Mouse (Mus musculus): ENCODE measurements around the gene Acvr1b.

Gene Acvr1b

DNA sequence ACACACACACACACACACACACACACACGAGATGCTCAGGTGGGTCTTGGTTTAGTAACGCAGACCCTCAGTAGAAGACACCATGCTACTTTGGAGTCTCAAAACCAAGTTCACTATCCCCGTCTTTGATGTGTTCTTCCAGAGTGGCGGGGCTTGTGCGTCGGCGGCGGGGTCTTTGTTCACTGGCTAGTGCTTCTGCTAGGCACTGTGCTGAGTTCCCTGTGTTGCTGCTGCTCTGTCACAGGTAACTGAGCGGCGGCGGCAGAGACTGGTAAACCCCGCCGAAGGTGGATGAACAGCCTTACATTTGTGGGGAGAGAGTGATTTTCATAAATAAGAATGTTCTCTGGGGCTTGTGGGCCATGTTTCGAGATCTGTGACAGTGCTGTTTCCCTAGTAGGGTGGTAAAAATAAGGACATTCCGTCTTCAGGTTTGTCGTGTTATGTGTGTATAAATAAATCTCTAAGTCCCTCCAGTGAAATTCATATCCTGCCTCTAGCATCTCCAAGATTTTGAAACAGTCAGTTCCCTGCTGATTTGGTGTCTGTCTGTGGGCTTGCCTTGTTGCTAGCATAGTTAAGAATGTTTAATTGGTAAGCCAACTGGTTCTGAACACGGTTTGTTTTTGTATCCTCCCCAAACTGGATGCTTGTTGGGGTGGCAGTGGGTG, 1.9 kb downstream of the Acvr1b start:
- no peak for DNase-seq (ENCODE audit: low spot score)

DNA sequence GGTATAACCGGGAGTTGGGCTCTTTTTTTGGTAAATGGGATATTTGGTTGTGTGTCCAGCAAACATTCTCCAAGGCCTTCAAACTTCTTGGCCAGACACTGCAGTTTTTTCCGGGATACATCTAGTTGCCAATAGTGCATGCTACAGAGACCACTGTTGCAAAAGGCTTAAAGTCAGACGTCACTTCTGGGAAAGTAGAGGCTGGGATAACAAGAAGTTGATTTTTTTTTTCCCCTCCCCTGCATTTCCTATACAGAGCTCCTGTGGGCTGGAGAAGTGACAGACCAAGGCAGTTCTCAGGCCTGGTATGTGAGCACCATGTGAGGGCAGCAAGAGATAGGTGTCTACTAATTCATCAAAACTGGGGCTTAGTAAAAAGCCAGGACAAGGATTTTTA, 2.4 kb downstream of the Acvr1b start:
- DNase-seq (ENCODE audit: low spot score), result no peak

DNA sequence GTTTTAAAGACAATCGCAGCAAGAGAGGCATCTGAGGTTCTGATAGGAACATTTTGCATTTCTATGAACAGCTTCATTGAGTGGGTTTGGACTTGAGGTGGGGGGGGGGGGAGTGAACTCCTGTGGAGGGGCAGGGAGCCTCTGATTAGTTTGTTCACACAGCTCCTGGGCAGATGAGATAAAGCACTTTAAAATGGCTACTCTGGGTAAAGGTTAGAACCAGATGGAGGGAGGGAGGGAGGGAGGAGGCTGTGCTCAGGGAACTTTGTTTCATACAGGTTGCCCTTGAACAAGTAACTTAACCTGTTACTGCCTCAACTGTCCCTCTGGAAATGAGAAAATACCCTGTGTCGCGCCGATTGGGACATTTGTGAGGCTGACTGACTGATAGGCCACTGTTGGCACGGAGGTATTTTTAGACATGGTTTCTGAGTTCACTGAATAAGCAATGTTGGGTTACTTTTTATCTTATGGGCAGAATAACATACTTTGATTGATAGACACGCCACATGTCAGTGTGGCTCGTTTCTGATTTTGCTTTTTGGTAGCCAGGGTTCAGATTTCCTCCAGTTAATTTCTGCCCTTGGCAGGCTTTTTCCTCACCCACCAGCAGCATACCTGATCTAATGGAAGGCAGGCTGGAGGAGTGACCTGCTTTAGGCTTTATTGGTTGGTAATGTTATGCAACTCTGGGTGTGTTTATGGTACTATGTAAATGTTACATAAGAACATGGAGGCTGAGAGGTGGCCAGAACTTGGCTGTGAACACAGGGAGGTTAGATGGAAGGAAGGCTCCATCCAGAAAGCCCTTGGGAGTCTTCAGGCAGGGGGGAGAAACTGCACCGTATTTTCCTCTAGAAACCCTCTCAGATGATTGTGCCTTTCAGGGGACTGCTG, 3.2 kb downstream of the Acvr1b start:
- no peak for DNase-seq (ENCODE audit: low spot score)

DNA sequence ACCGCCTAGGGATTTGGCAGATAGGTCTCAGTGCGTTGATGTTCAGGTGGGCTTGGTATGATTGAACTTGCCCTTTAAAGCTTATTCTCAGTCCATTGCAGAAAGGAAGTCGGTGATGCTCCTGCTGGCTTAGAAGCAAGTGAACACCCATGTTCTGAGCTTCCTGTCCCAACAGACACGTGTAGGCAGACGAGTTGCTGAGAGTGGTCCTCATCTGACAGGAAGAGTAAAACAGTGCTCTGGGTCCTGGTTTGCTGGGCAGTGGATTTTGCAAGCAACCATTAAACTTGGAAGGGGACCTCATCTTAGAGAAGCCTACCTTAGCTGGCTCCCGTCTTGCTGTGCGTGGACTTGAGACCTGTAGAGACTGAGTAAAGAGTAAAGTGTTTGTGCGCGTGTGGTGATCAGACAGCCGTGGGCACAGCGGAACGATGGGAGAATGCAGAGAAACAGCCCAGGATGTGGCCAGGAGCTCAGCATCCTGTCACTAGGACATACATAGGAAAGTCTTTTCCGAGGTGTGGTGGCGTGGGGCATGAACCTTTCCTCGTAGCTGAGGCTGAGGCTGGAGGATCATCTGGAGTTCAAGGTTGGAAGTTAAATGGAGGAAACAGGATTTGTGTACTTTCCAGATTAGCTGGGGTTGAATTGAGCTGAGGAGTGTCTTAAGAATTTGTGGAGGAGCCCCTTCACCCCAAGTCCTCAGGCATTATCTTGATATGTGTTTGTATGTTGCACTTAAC, 6.7 kb downstream of the Acvr1b start:
- no peak for DNase-seq (ENCODE audit: low spot score)

DNA sequence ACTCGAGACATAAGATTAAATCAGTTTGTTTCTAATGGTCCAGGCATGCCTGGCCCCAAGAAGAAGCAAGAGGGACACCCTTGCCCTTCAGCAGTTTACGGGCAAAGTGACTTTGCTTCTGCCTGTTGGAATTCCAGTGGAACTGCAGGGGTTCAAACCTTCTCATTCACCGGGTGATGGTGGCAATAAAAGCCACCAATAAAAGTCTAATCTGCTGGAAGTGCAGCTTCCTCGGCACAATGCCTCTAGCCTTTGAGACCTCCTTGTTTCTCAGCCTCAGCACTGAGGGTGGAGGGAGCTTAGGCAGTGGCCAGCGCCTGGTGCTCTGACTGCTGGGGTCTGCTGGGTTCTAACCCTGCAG, 7.2 kb downstream of the Acvr1b start:
- no peak for DNase-seq (ENCODE audit: low spot score)

DNA sequence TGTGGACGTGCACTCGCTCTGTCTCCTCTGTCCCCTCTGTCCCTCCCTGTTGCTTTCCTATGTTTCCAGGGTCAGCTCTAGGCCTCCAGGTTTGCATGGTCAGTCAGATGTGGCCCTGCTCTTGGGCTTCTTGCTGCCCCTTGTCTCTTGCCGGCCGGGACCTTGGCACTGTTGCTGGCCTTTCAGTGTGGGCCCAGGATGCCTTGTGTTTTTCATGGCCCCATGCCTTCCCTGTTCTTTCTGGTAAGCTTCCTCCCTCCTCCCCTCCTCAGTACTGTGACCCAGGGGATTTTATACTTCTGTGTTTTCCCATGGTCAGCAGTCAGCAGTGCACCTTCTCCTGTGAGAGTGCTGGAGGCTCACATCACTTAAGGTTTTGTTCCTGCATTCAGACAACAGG, 7.6 kb downstream of the Acvr1b start:
- no peak for DNase-seq (ENCODE audit: low spot score)

DNA sequence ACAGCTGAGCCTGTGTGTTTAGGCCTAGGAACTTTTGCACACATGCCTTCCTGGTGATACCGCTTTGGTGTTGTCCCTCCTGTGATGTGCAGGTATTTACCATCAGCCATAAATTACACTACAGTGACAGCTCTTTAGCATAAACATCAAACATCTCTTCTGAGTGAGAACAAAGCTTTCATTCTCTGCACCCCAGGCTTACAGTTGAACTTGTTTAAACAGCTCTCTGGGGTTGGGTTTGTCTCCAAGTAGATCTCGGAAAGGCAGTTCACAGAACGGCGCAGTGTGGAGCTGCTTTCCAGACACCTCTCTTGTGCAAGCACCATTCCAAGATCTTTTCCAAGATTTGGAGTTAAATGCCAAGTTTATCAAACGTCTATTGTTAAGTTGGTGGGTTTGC, 8.8 kb downstream of the Acvr1b start:
- DNase-seq (ENCODE audit: low spot score), result no peak

DNA sequence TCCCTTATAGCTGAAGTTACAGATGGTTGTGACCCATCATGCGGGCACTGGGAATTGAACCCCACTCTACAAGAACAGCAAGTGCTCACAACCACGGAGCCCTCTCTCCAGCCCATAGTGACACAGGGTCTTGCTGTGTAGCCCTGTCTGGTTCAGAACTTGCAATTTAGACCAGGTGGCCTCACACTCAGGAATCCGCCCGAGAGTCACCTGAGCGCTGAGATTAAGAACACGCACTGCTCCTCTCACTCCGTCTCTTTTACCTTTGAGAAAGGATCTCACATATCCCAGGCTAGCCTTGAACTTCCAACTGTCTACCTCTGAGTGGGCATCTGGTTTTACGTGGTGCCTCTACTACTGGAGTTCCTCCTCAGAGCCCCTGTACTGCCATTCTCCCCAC, 10.4 kb downstream of the Acvr1b start:
- no peak for DNase-seq (ENCODE audit: low spot score)

DNA sequence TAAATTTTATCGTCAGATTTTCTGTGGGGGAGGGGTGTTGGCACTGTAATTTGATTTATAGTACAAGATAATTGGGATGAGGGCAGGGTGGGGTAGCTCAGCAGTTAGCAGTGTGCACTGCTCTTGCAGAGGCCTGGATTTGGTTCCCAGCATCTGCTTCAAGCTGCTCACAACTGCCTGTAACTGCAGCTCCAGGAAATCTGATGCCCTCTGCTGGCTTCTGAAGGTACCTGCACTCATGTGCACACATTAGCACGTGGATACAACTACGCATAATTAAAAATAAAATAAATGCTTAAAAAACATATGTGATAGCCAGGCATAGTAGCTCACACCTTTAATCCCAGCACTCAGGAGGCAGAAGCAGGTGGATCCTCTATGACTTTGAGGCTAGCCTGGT, 11.7 kb downstream of the Acvr1b start:
- DNase-seq (ENCODE audit: low spot score), result no peak

DNA sequence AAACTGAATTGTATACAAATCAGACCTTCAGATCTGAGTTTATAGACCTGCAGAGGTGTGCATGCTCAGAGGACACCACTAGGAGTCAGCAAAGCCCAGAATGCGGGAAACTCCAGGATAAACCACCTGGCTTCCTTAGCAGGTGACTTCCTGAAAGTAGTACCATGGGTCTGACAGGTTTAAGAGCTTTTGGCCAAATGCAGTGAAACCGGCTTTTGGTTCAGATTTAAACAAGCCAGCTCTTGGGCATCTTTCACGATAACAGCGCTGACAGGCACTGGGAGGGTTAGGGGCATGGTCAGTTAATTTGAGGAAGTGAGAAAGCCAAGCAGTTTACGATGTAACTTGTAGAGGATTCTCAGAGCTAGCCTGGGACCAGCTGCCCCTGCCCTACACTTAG, 14.0 kb downstream of the Acvr1b start:
- DNase-seq (ENCODE audit: low spot score), result no peak

DNA sequence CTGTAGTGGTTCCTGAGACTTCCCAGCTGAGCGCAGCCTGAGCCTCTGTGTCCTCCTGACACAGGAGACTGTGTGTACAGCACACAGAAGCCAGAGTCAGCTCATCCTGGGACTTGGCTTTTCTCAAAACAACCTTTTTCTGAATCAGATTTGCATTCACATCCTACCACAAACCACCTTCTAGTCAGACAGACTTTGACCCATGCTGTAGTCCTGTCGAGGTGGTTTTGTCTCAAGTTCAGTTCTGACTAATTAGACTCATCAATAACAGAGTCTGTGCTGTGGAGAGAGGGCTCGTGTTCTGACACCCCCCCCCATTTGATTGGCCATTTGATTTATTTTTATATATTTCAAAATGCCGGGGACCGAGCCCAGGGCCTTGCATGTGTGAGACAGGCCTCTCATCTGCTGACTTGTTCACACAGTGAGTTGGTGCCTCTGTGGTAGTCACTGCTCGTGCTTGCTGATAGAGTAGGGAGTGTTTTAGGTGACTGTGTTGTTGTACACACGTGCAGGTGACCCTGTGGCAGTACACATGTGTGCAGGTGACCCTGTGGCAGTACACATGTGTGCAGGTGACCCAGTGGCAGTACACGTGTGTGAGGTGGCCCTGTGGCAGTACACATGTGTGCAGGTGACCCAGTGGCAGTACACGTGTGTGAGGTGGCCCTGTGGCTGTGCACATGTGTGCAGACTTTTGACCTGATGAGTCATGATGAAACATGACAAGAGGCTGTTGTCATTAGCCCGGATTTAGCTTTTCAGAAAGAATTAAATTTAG, 16.3 kb downstream of the Acvr1b start:
- DNase-seq (ENCODE audit: low spot score), result no peak

DNA sequence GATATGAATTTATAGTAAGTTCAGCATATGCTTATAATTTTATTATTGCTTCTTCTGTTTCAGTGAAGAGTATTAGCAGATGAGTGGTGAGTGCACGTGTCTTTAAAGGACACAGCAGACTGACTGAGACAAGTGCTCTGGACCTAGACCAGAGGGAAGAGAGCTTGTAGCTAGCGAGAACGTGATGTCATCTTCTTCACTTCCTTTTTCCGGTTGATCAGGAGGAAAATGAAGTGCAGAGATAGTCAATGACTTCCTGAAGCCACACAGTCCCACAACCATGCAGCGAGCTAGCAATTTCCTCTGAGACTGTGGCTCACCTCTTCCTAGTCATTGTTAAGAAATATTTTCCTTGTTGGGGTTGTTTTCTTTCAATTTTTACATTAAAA, 16.9 kb downstream of the Acvr1b start:
- DNase-seq (ENCODE audit: low spot score), result no peak

DNA sequence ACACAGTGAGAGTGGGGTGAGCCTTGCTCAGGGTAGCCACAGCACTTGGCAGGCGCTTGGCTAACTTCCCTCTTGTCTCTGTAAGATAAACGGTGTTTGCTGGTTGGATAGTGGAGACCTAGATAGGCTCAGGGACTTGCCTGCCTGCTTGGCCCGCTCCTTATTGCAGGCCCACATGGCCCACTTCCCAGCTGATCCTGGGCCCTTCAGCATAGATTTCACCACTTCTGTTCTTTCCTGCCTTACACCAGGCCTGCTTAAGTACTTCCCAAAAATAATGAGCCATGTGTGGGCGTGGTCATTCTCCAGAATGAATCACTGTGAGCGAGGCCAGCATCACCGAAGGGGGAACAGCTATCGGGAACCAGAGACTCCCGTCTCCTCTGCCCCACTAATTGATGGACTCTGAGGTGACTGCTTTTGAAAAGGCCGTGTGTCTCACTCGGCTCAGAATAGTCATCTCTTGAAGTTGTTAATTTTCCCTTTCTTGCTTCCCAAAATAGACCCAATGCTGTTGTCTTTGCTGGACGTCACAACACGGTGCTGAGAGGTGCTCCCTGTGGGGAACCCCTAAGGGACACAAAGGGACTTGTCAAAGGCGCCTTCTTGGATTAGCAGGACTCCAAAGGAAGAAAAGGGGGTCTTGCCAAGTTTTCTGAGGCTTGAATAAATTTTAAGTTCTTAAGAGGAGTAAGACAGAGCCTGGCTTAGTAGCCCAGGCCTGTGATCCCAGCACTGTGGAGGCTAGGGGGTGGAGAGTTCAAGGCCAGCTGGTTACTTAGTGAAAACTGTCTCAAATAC, 17.8 kb downstream of the Acvr1b start:
- DNase-seq (ENCODE audit: low spot score), result peak; percentile 53

DNA sequence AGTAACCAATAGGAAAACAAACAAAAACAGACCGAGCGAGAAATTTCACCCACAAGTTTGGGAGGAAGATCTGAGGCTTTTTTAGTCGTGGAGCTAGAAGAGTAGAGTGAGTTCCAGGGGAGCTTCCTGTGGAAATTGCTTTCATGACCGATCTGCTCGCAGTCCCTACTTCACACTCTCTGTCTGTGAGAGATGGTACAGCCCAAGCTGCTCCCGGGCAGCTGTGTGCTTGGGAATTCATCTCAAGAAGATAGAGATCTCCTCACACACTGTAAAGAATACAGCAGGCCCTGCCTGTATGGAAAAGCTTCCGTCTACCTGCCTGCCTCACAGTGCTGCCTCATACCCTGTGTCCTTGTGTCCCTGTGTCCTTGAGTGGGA, 18.4 kb downstream of the Acvr1b start:
- DNase-seq (ENCODE audit: low spot score), result no peak

DNA sequence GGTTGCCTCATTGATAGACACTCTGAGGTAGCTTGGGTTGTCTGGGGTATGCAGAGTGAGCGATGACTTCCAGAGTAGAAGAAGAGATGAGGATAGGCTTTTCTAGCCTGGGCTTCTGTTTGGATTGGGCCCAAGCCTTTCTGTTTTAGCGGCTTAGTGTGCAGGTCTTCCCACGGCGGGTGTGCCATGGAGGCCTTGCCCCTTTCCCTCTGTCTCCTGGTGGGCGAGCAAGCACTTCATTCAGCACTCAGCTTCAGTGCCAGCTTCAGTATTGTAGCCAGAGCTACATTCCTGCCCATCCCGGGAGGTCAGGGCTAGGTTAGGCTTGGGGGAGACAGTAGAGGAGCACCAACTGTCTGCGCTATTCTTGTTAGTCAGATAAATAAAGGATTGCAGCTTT, 18.8 kb downstream of the Acvr1b start:
- no peak for DNase-seq (ENCODE audit: low spot score)

DNA sequence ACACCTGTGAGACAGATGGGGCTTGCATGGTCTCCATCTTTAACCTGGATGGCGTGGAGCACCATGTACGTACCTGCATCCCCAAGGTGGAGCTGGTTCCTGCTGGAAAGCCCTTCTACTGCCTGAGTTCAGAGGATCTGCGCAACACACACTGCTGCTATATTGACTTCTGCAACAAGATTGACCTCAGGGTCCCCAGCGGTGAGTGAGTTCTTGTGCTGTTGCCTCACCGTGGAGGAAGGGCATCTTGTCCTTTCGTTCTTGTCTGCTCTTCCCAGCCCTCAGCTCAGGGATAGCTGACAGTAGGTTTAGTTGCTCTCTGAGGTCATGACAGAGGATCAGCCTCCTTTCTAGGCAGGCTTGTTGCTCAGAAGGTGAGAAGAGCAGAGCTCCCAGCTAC, 20.1 kb downstream of the Acvr1b start:
- no peak for DNase-seq (ENCODE audit: low spot score)

DNA sequence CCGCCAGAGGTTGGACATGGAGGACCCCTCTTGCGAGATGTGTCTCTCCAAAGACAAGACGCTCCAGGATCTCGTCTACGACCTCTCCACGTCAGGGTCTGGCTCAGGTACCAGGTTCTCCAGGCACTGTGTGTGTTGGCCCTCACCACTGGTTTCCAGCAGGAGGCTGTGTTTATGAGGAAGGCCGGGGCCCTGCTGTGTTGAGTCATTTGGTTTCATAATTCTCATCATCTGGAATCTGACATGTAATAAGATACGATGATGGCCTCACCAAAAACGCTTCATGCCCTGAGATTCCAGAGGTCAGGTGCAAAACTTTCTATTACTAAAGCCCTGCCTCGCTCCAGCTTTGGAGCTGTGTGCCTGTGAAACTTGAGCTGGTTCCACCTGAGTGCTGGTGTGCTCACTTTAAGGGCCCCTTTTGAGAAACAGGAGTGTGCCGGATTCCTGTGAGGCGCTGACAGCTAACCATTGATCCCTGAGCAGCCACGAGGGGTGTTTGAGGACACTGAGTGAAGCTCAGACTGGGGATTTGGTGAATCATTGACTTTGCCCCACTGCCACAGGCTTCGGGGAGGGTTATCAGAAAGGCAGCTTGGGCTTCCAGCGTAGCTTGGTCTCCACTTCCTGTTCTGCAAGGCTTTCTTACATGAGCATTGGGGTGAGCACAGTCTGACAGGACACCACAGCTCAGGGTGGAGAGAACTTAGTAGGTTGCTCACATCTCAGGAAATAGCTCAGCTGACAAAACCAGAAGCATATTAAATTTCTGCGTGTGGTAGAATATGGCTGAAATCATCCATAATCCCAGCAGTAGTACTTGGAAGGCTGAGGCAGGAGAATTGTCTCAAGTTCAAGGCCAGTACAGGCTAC, 21.3 kb downstream of the Acvr1b start:
- DNase-seq (ENCODE audit: low spot score), result no peak

DNA sequence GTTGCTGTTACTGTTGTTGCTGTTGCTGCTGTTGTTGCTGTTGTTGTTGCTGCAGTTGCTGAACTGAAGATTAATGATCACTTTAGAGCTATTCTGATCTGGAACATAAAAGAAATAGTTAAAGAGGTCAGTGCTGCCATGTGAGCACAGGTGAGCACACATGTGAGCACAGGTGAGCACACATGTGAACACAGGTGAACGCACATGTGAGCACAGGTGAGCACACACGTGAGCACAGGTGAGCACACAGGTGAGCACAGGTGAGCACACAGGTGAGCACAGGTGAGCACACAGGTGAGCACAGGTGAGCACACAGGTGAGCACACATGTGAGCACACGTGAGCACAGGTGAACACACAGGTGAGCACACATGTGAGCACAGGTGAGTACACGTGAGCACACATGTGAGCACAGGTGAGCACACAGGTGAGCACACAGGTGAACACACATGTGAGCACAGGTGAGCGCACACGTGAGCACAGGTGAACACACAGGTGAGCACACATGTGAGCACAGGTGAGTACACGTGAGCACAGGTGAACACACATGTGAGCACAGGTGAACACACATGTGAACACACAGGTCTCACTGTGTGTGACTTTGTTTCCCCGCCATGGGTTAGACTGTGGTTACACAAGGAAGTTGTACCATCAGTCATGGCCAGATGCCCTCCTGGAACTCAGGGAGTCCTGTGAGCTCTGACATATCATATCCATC, 22.4 kb downstream of the Acvr1b start:
- DNase-seq (ENCODE audit: low spot score), result no peak

DNA sequence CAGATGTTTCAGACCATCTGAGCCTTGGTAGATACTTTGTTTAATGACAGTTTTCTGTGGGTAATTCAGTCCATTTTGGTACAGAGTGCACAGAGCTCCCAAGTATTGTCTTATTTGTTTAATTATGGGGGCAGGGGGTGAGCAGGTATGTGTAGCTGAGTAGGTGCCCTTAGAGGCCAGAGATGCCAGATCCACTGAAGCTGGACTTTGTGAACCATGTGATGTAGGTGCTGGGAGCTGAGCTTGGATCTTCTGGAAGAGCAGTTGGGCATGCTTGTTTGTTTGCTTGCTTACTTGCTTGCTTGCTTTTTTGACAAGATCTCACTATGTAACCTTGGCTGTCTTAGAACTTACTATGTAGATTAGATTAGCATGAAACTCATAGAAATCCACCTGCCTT, 23.1 kb downstream of the Acvr1b start:
- no peak for DNase-seq (ENCODE audit: low spot score)
